Mouse (Mus musculus) megakaryocyte-erythroid progenitor cell, adult 5 weeks (primary cell): ENCODE data around the gene Mea1. TPM values are rescaled to one million over a fixed set of nuclear protein-coding genes. Genes with fewer than 3 reads are reported as not detected.

ENCODE experiments used
- polyA plus RNA-seq: library from polyadenylated mRNA; stranded (reverse); fragments of >175 nt; gene quantifications from 2 replicates; pipeline ENCODE4 v1.2.3, GENCODE M21; 2012

Gene Mea1
- polyA plus RNA-seq: 117 and 127 TPM in 2 replicates

GRCm38 (mm10) chr17:46678416-46678815 lies at the start of gene Mea1:
Gene Mea1, plus strand, starts transcription at chr17:46678793.

GRCm38 (mm10) chr17:46645561-46646321 lies 32.9 kb upstream of the Mea1 start, which contains the start of the genes Klc4 and Mrpl2:
Gene Klc4, minus strand, starts transcription at chr17:46646022.
Gene Mrpl2, plus strand, starts transcription at chr17:46646229.

GRCm38 (mm10) chr17:46650232-46651031 lies 28.2 kb upstream of the Mea1 start, which contains the start of gene Cul7:
Gene Cul7, plus strand, starts transcription at chr17:46650337.

GRCm38 (mm10) chr17:46673850-46674529 lies 4.6 kb upstream of the Mea1 start, which contains the start of gene Rrp36:
Gene Rrp36, minus strand, starts transcription at chr17:46674352.

GRCm38 (mm10) chr17:46680760-46681373 lies 2.3 kb downstream of the Mea1 start, which contains the start of gene Klhdc3:
Gene Klhdc3, minus strand, starts transcription at chr17:46680914.

GRCm38 (mm10) chr17:46704887-46705835 lies 26.6 kb downstream of the Mea1 start, which contains the start of gene Ppp2r5d:
Gene Ppp2r5d, minus strand, starts transcription at chr17:46705111.

GRCm38 (mm10) chr17:46710959-46711597 lies 32.5 kb downstream of the Mea1 start, which contains the start of gene Pex6:
Gene Pex6, plus strand, starts transcription at chr17:46711463.

GRCm38 (mm10) chr17:46728904-46729318 lies 50.3 kb downstream of the Mea1 start, which contains the start of gene Gnmt:
Gene Gnmt, minus strand, starts transcription at chr17:46729168.

Other genes with a start within 250 kb of the Mea1 start
- gene Crip3, start 249.9 kb upstream of the Mea1 start, polyA plus RNA-seq: not detected in 2 replicates
- gene Slc22a7, start 240.3 kb upstream of the Mea1 start, polyA plus RNA-seq: not detected in 2 replicates
- 0.12 and 0.29 TPM in 2 replicates for gene Ttbk1, start 191.1 kb upstream of the Mea1 start, polyA plus RNA-seq
- 30.7 and 40.0 TPM in 2 replicates for gene Dnph1, start 182.1 kb upstream of the Mea1 start, polyA plus RNA-seq
- gene Cul9, start 132.4 kb upstream of the Mea1 start, polyA plus RNA-seq: 23.6 and 36.5 TPM in 2 replicates
- gene Srf, start 122.6 kb upstream of the Mea1 start, polyA plus RNA-seq: 174 and 199 TPM in 2 replicates
- 4.9 and 8.5 TPM in 2 replicates for gene Ptk7, start 49.3 kb upstream of the Mea1 start, polyA plus RNA-seq
- 23.7 and 24.4 TPM in 2 replicates for gene Klc4, start 32.8 kb upstream of the Mea1 start, polyA plus RNA-seq
- 618 and 740 TPM in 2 replicates for gene Mrpl2, start 32.6 kb upstream of the Mea1 start, polyA plus RNA-seq
- gene Cul7, start 28.5 kb upstream of the Mea1 start, polyA plus RNA-seq: 44.9 and 63.5 TPM in 2 replicates
- gene Rrp36, start 4.4 kb upstream of the Mea1 start, polyA plus RNA-seq: 34.7 and 49.3 TPM in 2 replicates
- 207 and 208 TPM in 2 replicates for gene Klhdc3, start 2.1 kb downstream of the Mea1 start, polyA plus RNA-seq
- 75.2 and 77.5 TPM in 2 replicates for gene Ppp2r5d, start 26.3 kb downstream of the Mea1 start, polyA plus RNA-seq
- 60.6 and 61.7 TPM in 2 replicates for gene Pex6, start 32.7 kb downstream of the Mea1 start, polyA plus RNA-seq
- 0.31 and 0.82 TPM in 2 replicates for gene Gnmt, start 50.4 kb downstream of the Mea1 start, polyA plus RNA-seq
- gene Cnpy3, start 73.4 kb downstream of the Mea1 start, polyA plus RNA-seq: 258 and 301 TPM in 2 replicates
- 0.25 TPM in 1 of 2 replicates, not detected in the other for gene Ptcra, start 84.9 kb downstream of the Mea1 start, polyA plus RNA-seq
- gene 2310039H08Rik, start 93.8 kb downstream of the Mea1 start, polyA plus RNA-seq: 143 and 146 TPM in 2 replicates
- 7.7 and 8.4 TPM in 2 replicates for gene Rpl7l1, start 103.9 kb downstream of the Mea1 start, polyA plus RNA-seq
- gene Bicral, start 179.7 kb downstream of the Mea1 start, polyA plus RNA-seq: 10.2 and 11.5 TPM in 2 replicates
- gene Tbcc, start 211.9 kb downstream of the Mea1 start, polyA plus RNA-seq: 26.7 and 30.1 TPM in 2 replicates
- not detected in 2 replicates for gene Prph2, start 231.7 kb downstream of the Mea1 start, polyA plus RNA-seq